ENCODE assay signal across 8 mouse cellular contexts in the genomic region with DNA sequence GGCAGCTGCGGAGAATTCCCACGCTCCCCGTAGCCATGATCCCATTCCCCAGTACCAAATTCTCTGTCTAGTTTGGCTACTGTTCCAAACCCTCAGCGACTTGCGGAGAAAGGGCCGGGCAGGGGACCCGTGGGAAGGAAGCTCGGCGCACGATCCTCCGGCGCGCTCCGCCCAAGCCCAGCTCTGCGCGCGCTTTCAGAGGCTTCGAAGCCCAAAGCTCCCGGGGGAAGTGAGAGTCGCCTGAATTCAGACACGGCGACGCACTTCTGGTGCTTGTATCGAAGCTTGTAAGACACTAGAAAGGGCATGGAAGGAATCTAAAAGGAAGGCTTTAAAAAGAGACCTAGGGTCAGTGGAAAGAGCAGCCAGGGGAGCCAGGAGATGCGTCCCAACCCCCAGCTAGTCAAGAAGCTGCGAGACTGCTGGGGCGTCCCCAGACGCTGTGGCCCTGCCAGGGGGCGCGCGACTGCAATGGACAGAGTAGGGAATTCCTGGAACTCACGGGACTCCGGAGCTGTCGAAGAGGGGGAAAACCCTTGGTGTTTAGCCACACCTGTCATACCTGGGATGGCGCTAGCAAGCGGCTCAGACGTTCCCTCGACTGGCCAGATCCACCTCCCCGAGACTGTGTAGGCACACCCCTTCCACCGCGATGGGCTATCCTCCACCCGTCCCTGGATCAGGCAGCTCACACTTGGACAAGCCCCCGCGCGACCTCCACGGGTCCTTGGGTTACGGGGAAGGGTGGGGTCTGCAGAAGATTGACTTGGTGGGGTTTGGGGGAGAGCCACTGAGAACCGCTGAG. TPM values are rescaled to one million over a fixed set of nuclear protein-coding genes. Genes with fewer than 3 reads are reported as not detected.
A peak's percentile ranks its signal among the peaks of the same experiment; 100 is the strongest.
DNase-seq lines count a peak whose midpoint lies in the region; ATAC-seq lines count a peak whose summit lies in the region.

No protein-coding gene starts in this region.

- H3K9ac ChIP-seq in forebrain, embryonic 11.5 days (ENCODE audit: low read length): peak overlapping the region; percentile 14
- H3K9ac ChIP-seq in hindbrain, embryonic 14.5 days: peak overlapping the region; percentile 61
- H3K9ac ChIP-seq in limb, embryonic 13.5 days: peak overlapping the region; percentile 77
- H3K9ac ChIP-seq in midbrain, embryonic 15.5 days: peak overlapping the region; percentile 32

- no peaks in the 10 kb centered on the region for H3K36me3 ChIP-seq in forebrain, embryonic 11.5 days (ENCODE audit: control insufficient read depth, insufficient read depth, low read length)
- H3K36me3 ChIP-seq in hindbrain, embryonic 14.5 days (replicated peaks; ENCODE audit: control insufficient read depth, insufficient read depth): no peaks in the 10 kb centered on the region
- no peaks in the 10 kb centered on the region for H3K36me3 ChIP-seq in limb, embryonic 13.5 days
- H3K36me3 ChIP-seq in midbrain, embryonic 15.5 days (replicated peaks): no peaks in the 10 kb centered on the region

- no peaks in the 10 kb centered on the region for H3K9me3 ChIP-seq in forebrain, embryonic 11.5 days (ENCODE audit: control insufficient read depth, low read length)
- H3K9me3 ChIP-seq in hindbrain, embryonic 14.5 days (ENCODE audit: control insufficient read depth, low read length): no peaks in the 10 kb centered on the region
- no peaks in the 10 kb centered on the region for H3K9me3 ChIP-seq in limb, embryonic 13.5 days
- no peaks in the 10 kb centered on the region for H3K9me3 ChIP-seq in midbrain, embryonic 15.5 days

- H3K27ac ChIP-seq in forebrain, embryonic 11.5 days (ENCODE audit: low read depth, low read length): no peak overlapping the region
- no peak overlapping the region for H3K27ac ChIP-seq in hindbrain, embryonic 14.5 days
- H3K27ac ChIP-seq in limb, embryonic 13.5 days: no peak overlapping the region
- H3K27ac ChIP-seq in midbrain, embryonic 15.5 days: no peak overlapping the region

- peaks cover 40% of the 10 kb centered on the region for H3K27me3 ChIP-seq in forebrain, embryonic 11.5 days (ENCODE audit: control insufficient read depth, insufficient read depth, low read length)
- peaks cover 72% of the 10 kb centered on the region for H3K27me3 ChIP-seq in hindbrain, embryonic 14.5 days (ENCODE audit: control insufficient read depth, insufficient read depth, low read length)
- H3K27me3 ChIP-seq in limb, embryonic 13.5 days: peaks cover 81% of the 10 kb centered on the region
- H3K27me3 ChIP-seq in midbrain, embryonic 15.5 days (replicated peaks): peaks cover 69% of the 10 kb centered on the region

- H3K4me1 ChIP-seq in forebrain, embryonic 11.5 days (replicated peaks; ENCODE audit: control insufficient read depth, insufficient read depth, low read length): peaks cover 18% of the 10 kb centered on the region
- H3K4me1 ChIP-seq in hindbrain, embryonic 14.5 days (replicated peaks; ENCODE audit: control insufficient read depth, insufficient read depth, low read length): peaks cover 27% of the 10 kb centered on the region
- peaks cover 48% of the 10 kb centered on the region for H3K4me1 ChIP-seq in limb, embryonic 13.5 days
- H3K4me1 ChIP-seq in midbrain, embryonic 15.5 days: peaks cover 52% of the 10 kb centered on the region

- peak; percentile 25 for DNase-seq in urinary bladder, postnatal 14 days (ENCODE audit: low spot score)
- no peak for DNase-seq in urinary bladder, postnatal 10 days (ENCODE audit: low spot score)
- DNase-seq in forebrain, embryonic 11.5 days (ENCODE audit: low spot score): peak; percentile 73
- DNase-seq in hindbrain, embryonic 14.5 days (ENCODE audit: low spot score): peak; percentile 38
- DNase-seq in spleen, adult 18-20 months: no peak
- DNase-seq in thymus, postnatal 0 days (ENCODE audit: low spot score): no peak

- H3K4me2 ChIP-seq in forebrain, embryonic 11.5 days (ENCODE audit: low read depth, low read length, severe bottlenecking): peak overlapping the region; percentile 89
- H3K4me2 ChIP-seq in hindbrain, embryonic 14.5 days (replicated peaks): peak overlapping the region; percentile 98
- H3K4me2 ChIP-seq in limb, embryonic 13.5 days (replicated peaks): peak overlapping the region; percentile 89
- peak overlapping the region; percentile 93 for H3K4me2 ChIP-seq in midbrain, embryonic 15.5 days

- under 1% methylated on average over 48 of the region's 48 CpGs for WGBS in forebrain, embryonic 11.5 days
- under 1% methylated on average over 48 of the region's 48 CpGs for WGBS in hindbrain, embryonic 14.5 days
- WGBS in limb, embryonic 13.5 days: under 1% methylated on average over 48 of the region's 48 CpGs
- under 1% methylated on average over 48 of the region's 48 CpGs for WGBS in midbrain, embryonic 15.5 days

- peak; percentile 25; the same call in 1 of the 2 replicates for ATAC-seq in forebrain, embryonic 11.5 days (replicated peaks; ENCODE audit: low FRiP score)
- peak; percentile 34 for ATAC-seq in hindbrain, embryonic 14.5 days (ENCODE audit: low FRiP score)
- no peak for ATAC-seq in limb, embryonic 13.5 days (ENCODE audit: low FRiP score, low read depth)
- peak; percentile 46 for ATAC-seq in midbrain, embryonic 15.5 days (replicated peaks)

- peak overlapping the region; percentile 45 for H3K4me3 ChIP-seq in forebrain, embryonic 11.5 days (ENCODE audit: low read depth, low read length)
- H3K4me3 ChIP-seq in hindbrain, embryonic 14.5 days (replicated peaks; ENCODE audit: low read length): peak overlapping the region; percentile 48
- peak overlapping the region; percentile 58 for H3K4me3 ChIP-seq in limb, embryonic 13.5 days
- peak overlapping the region; percentile 51 for H3K4me3 ChIP-seq in midbrain, embryonic 15.5 days

RNA-seq across cellular contexts. Expression of a gene that starts 2.8 kb away (rescaled TPM):
- 2.3 and 2.8 TPM in 2 replicates for polyA plus RNA-seq in forebrain, embryonic 11.5 days (2014; fragmentation: Nextera tagmentation; extraction: Ambion mirVana)
- 1.5 and 1.8 TPM in 2 replicates for polyA plus RNA-seq in hindbrain, embryonic 14.5 days (2014; fragmentation: Nextera tagmentation; extraction: Ambion mirVana)
- polyA plus RNA-seq in limb, embryonic 13.5 days (2015; fragmentation: Nextera tagmentation; extraction: Ambion mirVana): 4.1 and 4.5 TPM in 2 replicates
- polyA plus RNA-seq in midbrain, embryonic 15.5 days (2015; fragmentation: Nextera tagmentation; extraction: Ambion mirVana): 0.87 and 1.1 TPM in 2 replicates
- polyA plus RNA-seq in thymus, postnatal 0 days (2015; fragmentation: Nextera tagmentation; extraction: Ambion mirVana): 0.45 and 0.49 TPM in 2 replicates

Comparison
In these comparisons a context has a peak if more than half of its experiments do, and no peak if none do; other contexts are left out.
1. DNase-seq: peak in urinary bladder, postnatal 14 days (single experiment), forebrain, embryonic 11.5 days (single experiment) and hindbrain, embryonic 14.5 days (single experiment); none in urinary bladder, postnatal 10 days (single experiment), spleen, adult 18-20 months (0 of 2) and thymus, postnatal 0 days (single experiment).
2. H3K9ac ChIP-seq: peak in every context shown above with its lines; median percentile 77 in limb, embryonic 13.5 days; 61 in hindbrain, embryonic 14.5 days; 32 in midbrain, embryonic 15.5 days; 14 in forebrain, embryonic 11.5 days.
3. Peak in every context shown above with its lines, with median percentiles within 50 percentile points of each other: H3K4me2 ChIP-seq and H3K4me3 ChIP-seq.